Mouse (Mus musculus) liver, embryonic 14.5 days (tissue): Measurements from ENCODE around the gene Catsperz. TPM values are rescaled to one million over a fixed set of nuclear protein-coding genes. Genes with fewer than 3 reads are reported as not detected.

Experiments used
- ATAC-seq: fragments of 200-750 bp; cut with Nextera tagmentation; 2 replicates; pipeline ENCODE4 v1.8.0; 2017; ENCODE audit warnings: moderate number of reproducible peaks, mild to moderate bottlenecking, moderate library complexity; ENCODE audit not compliant: insufficient read depth
- DNase-seq, 3 experiments: peaks; one replicate each; pipeline ENCODE4 v3.0.0-alpha.2; 2012 to 2013; ENCODE audit warnings: low read depth in 3 of 3, low spot score in 3 of 3
- H3K27ac ChIP-seq: fragments of 300-500 bp; sonication (generic); 2 replicates; pipeline ENCODE4 v1.5.1; 2014; ENCODE audit warnings: moderate library complexity, mild to moderate bottlenecking, control low read depth, inconsistent platforms
- H3K27me3 ChIP-seq: fragments of 300-500 bp; sonication (generic); 2 replicates; pipeline ENCODE4 v1.6.1; 2014; ENCODE audit warnings: mild to moderate bottlenecking, low read length, moderate library complexity; ENCODE audit not compliant: control insufficient read depth, insufficient read depth
- H3K36me3 ChIP-seq: fragments of 300-500 bp; sonication (generic); replicated peaks from 2 replicates; pipeline ENCODE4 v1.6.1; 2014; ENCODE audit warnings: low read depth; ENCODE audit not compliant: control insufficient read depth, insufficient read depth
- H3K4me1 ChIP-seq, 2 experiments: fragments of 200-500 bp in 1 of 2; fragments of 300-500 bp in 1 of 2; sonication (generic) in 1 of 2; replicated peaks; 2 replicates each; pipeline ENCODE4 v1.6.1; 2012 to 2014; ENCODE audit warnings: antibody characterized with exemption in 1 of 2, inconsistent platforms in 1 of 2, low read length in 1 of 2; ENCODE audit not compliant: control insufficient read depth in 2 of 2, insufficient read depth in 2 of 2
- H3K4me2 ChIP-seq: fragments of 300-500 bp; sonication (generic); 2 replicates; pipeline ENCODE4 v1.6.1; 2014; ENCODE audit warnings: low read depth, mild to moderate bottlenecking, control low read depth, moderate library complexity
- H3K4me3 ChIP-seq, 2 experiments: fragments of 200-500 bp in 1 of 2; fragments of 300-500 bp in 1 of 2; sonication (generic) in 1 of 2; 2 replicates each; pipeline ENCODE4 v1.5.1; 2012 to 2014; ENCODE audit warnings: low read depth in 2 of 2, low read length in 2 of 2, mild to moderate bottlenecking in 2 of 2, control low read depth in 1 of 2, inconsistent platforms in 1 of 2, moderate library complexity in 1 of 2; ENCODE audit not compliant: insufficient read depth in 1 of 2
- H3K9ac ChIP-seq: fragments of 300-500 bp; sonication (generic); replicated peaks from 2 replicates; pipeline ENCODE4 v1.6.1; 2014; ENCODE audit warnings: mild to moderate bottlenecking, control low read depth, moderate library complexity
- H3K9me3 ChIP-seq: fragments of 300-500 bp; sonication (generic); 2 replicates; pipeline ENCODE4 v1.6.1; 2016; ENCODE audit warnings: low read length, mixed read lengths; ENCODE audit not compliant: control insufficient read depth
- CTCF ChIP-seq: IDR thresholded peaks from 2 replicates; pipeline ENCODE4 v1.5.1; 2016; ENCODE audit warnings: antibody characterized with exemption, low read depth, control low read depth
- EP300 ChIP-seq: IDR thresholded peaks from 2 replicates; pipeline ENCODE4 v1.6.1; 2016; ENCODE audit warnings: antibody characterized with exemption, low read depth
- WGBS: fragments of 180-500 bp; shearing (Covaris S2); extraction: QIAGEN DNeasy Blood & Tissue Kit; methylation state at CpG from one replicate; pipeline ENCODE4 v1.1.7; 2014; ENCODE audit not compliant: insufficient replicate concordance; 5-methylcytosine and 5-hydroxymethylcytosine counted together
- polyA plus RNA-seq, 2 experiments: library from polyadenylated mRNA; depleted of rRNA in 1 of 2; stranded (reverse) in 1 of 2; unstranded in 1 of 2; fragments of >200 nt; fragmentation: Nextera tagmentation in 1 of 2; extraction: Ambion mirVana in 1 of 2; gene quantifications; 2 replicates each; pipeline versions ENCODE4 v1.2.1 to v1.2.3; 2012 to 2014

The Catsperz gene
- polyA plus RNA-seq, 2 experiments: 0.16 to 0.28 TPM

- H3K4me1 ChIP-seq: no peaks in the 10 kb centered on the region
- no peaks in the 10 kb centered on the region for H3K9me3 ChIP-seq
- 29% methylated on average over 4 of the region's 4 CpGs for WGBS
- no peak overlapping the region for H3K9ac ChIP-seq
- no peaks in the 10 kb centered on the region for H3K36me3 ChIP-seq
- no peak overlapping the region for H3K4me2 ChIP-seq
- no peak overlapping the region for H3K27ac ChIP-seq
- ATAC-seq: no peak
- H3K27me3 ChIP-seq: peaks cover 74% of the 10 kb centered on the region
- H3K4me3 ChIP-seq: no peak overlapping the region
- TF ChIP-seq EP300 (no peak), CTCF (no peak)
- no peak for DNase-seq
Measured at GRCm38 (mm10) chr19:6933102-6933435, 7.9 kb upstream of the Catsperz start.

- no peak overlapping the region for H3K9ac ChIP-seq
- H3K4me2 ChIP-seq: no peak overlapping the region
- no peaks in the 10 kb centered on the region for H3K9me3 ChIP-seq
- no peak overlapping the region for H3K27ac ChIP-seq
- no peak for ATAC-seq
- no peak overlapping the region for H3K4me3 ChIP-seq
- no peak for DNase-seq
- H3K36me3 ChIP-seq: no peaks in the 10 kb centered on the region
- 48% methylated on average over 1 of the region's 1 CpGs for WGBS
- no peak for TF ChIP-seq CTCF
- no peak for TF ChIP-seq EP300
- H3K27me3 ChIP-seq: peaks cover 84% of the 10 kb centered on the region
- H3K4me1 ChIP-seq: no peaks in the 10 kb centered on the region
Measured at GRCm38 (mm10) chr19:6932018-6932417, 6.8 kb upstream of the Catsperz start.

- no peak overlapping the region for H3K9ac ChIP-seq
- no peak for ATAC-seq
- H3K4me2 ChIP-seq: no peak overlapping the region
- 0% methylated on average over 1 of the region's 2 CpGs for WGBS
- DNase-seq: no peak
- TF ChIP-seq CTCF: no peak
- no peak for TF ChIP-seq EP300
- no peak overlapping the region for H3K27ac ChIP-seq
- no peaks in the 10 kb centered on the region for H3K4me1 ChIP-seq
- H3K36me3 ChIP-seq: no peaks in the 10 kb centered on the region
- peaks cover 94% of the 10 kb centered on the region for H3K27me3 ChIP-seq
- H3K9me3 ChIP-seq: no peaks in the 10 kb centered on the region
- H3K4me3 ChIP-seq: no peak overlapping the region
Measured at GRCm38 (mm10) chr19:6931002-6931401, 5.8 kb upstream of the Catsperz start.

GRCm38 (mm10) chr19:6928080-6928479, 2.9 kb upstream of the Catsperz start:
- DNase-seq: no peak
- H3K27me3 ChIP-seq: peaks cover 89% of the 10 kb centered on the region
- 21% methylated on average over 9 of the region's 9 CpGs for WGBS
- no peak overlapping the region for H3K4me2 ChIP-seq
- no peaks in the 10 kb centered on the region for H3K36me3 ChIP-seq
- no peaks in the 10 kb centered on the region for H3K9me3 ChIP-seq
- ATAC-seq: no peak
- no peak overlapping the region for H3K4me3 ChIP-seq
- peaks cover 0 to 4% of the 10 kb centered on the region in 2 experiments; a peak in 2 of 4 replicates for H3K4me1 ChIP-seq
- no peak overlapping the region for H3K27ac ChIP-seq
- no peak overlapping the region for H3K9ac ChIP-seq
- TF ChIP-seq CTCF: no peak

- no peak for ATAC-seq
- H3K27me3 ChIP-seq: peaks cover 75% of the 10 kb centered on the region
Measured at GRCm38 (mm10) chr19:6926559-6927255, 1.5 kb upstream of the Catsperz start.

More at GRCm38 (mm10) chr19:6926559-6927255, 1.5 kb upstream of the Catsperz start:
- WGBS: 17% methylated on average over 26 of the region's 26 CpGs
- Histone ChIP-seq H3K36me3 (no peaks in the 10 kb centered on the region), H3K9ac (no peak overlapping the region), H3K27ac (no peak overlapping the region), H3K9me3 (no peaks in the 10 kb centered on the region), H3K4me1 (peaks cover 7 to 13% of the 10 kb centered on the region in 2 experiments), H3K4me3 (no peak overlapping the region), H3K4me2 (peak overlapping the region; percentile 28; the same call in 1 of the 2 replicates)
- TF ChIP-seq EP300: no peak
- no peak for TF ChIP-seq CTCF
- no peak for DNase-seq
